Mouse (Mus musculus): Measurements from ENCODE around the gene Ybx1.

DNA sequence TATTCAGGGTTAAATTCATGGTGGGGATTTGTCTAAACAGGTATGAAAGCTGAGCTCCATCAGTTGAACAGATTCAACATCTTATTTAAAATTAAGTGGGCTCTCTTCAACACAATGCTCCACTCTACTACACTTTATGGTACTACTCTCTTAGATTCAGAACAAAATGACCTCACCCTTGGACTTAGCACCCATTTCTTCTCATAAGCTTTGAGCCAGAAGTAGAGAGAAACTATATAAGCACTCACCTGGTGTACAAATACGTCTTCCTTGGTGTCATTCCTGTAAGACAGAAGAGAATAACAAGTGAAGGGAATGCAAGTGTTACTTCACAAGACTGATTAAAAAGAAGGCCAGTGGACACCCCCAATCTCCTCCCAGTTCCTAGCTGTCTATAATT lies 9.5 kb downstream of the Ybx1 start:
- TF ChIP-seq EP300 (IDR thresholded peaks at IDR 0.05; ENCODE audit: insufficient read depth, low read depth, low read length) (no peak), CTCF (IDR thresholded peaks at IDR 0.05; ENCODE audit: low read depth, low read length) (no peak), POLR2A (IDR thresholded peaks at IDR 0.05; ENCODE audit: insufficient read depth, low read length) (no peak)

Data from ES-Bruce4 (cell line).